In the genomic region with DNA sequence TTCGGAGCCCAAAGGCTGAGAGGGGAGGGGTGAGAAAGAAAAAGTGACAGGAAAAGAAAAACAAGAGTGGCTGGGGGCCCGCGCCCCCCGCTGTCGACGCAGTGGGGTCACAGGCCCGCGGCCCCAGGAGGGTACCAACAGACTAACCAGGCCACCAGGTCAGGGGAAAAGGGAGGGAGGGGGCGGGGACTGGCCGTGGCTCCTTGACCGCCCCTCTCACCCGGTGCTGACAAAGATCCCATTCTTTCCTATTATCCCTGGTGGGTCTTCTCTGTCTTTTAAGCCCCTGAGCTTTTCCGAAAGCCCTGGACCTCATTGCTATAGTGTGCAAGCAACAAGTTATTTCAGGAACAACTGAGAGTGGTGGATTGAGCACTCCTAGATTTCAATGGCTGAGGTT, we compare ENCODE assay signal across 9 mouse cellular contexts. TPM values are rescaled to one million over a fixed set of nuclear protein-coding genes. Genes with fewer than 3 reads are reported as not detected.
A peak's percentile ranks its signal among the peaks of the same experiment; 100 is the strongest.
DNase-seq lines count a peak whose midpoint lies in the region; ATAC-seq and TF ChIP-seq lines count a peak whose summit lies in the region.
"Had no signal": no experiment of that assay in that cellular context is flagged by ENCODE, and none has a peak within 500 bp of the region (broad histone marks: within the 10 kb centered on the region; RNA-seq: fewer than 3 reads in every experiment).

No protein-coding gene starts in this region.

- no peak for DNase-seq in heart, embryonic 10.5 days (ENCODE audit: low spot score)
- DNase-seq in heart, adult 11 months, result no peak
- DNase-seq in CH12.LX (ENCODE audit: extremely low read depth), result no peak
- no peak for DNase-seq in forebrain, embryonic 14.5 days (ENCODE audit: low spot score)
- DNase-seq in liver, embryonic 13.5 days, result no peak
- no peak for DNase-seq in urinary bladder, postnatal 14 days (ENCODE audit: low spot score)
- DNase-seq in thymus, postnatal 25 days, result no peak
- DNase-seq: lung, adult 18-20 months had no signal

- no peaks in the 10 kb centered on the region for H3K36me3 ChIP-seq in heart, embryonic 10.5 days
- H3K36me3 ChIP-seq in CH12.LX (replicated peaks in 1 of 2; ENCODE audit: control insufficient read depth in 1 of 2, insufficient read depth in 1 of 2, low read length in 1 of 2), result no peaks in the 10 kb centered on the region
- no peaks in the 10 kb centered on the region for H3K36me3 ChIP-seq in forebrain, embryonic 14.5 days (ENCODE audit: control insufficient read depth, insufficient read depth, low read length)
- no peaks in the 10 kb centered on the region for H3K36me3 ChIP-seq in liver, embryonic 13.5 days

- 0 out of 2 replicates have a peak, but pooled peaks cover 5% of the 10 kb centered on the region for H3K27me3 ChIP-seq in heart, embryonic 10.5 days (ENCODE audit: insufficient read depth, poor library complexity, severe bottlenecking)
- no peaks in the 10 kb centered on the region for H3K27me3 ChIP-seq in CH12.LX (replicated peaks)
- H3K27me3 ChIP-seq in forebrain, embryonic 14.5 days (replicated peaks; ENCODE audit: control insufficient read depth, insufficient read depth, low read length), result no peaks in the 10 kb centered on the region
- peaks cover 36% of the 10 kb centered on the region for H3K27me3 ChIP-seq in liver, embryonic 13.5 days

- peak overlapping the region; percentile 75; the same call in 1 of the 2 replicates for H3K4me2 ChIP-seq in CH12.LX (ENCODE audit: insufficient read depth, low read depth, poor library complexity, severe bottlenecking)
- peak overlapping the region; percentile 65 for H3K4me2 ChIP-seq in forebrain, embryonic 14.5 days (ENCODE audit: low read length)
- peak overlapping the region; percentile 47 for H3K4me2 ChIP-seq in liver, embryonic 13.5 days

- peak overlapping the region; percentile 79 for H3K27ac ChIP-seq in heart, embryonic 10.5 days
- no peak overlapping the region for H3K27ac ChIP-seq in CH12.LX (ENCODE audit: insufficient read depth, low read depth)
- H3K27ac ChIP-seq in forebrain, embryonic 14.5 days (ENCODE audit: low read depth, low read length), result no peak overlapping the region
- H3K27ac ChIP-seq in liver, embryonic 13.5 days, result no peak overlapping the region

- 15% methylated on average over 13 of the region's 13 CpGs for WGBS in heart, embryonic 10.5 days
- 29% methylated on average over 12 of the region's 13 CpGs for WGBS in forebrain, embryonic 14.5 days
- WGBS in liver, embryonic 13.5 days (ENCODE audit: insufficient replicate concordance), result 16% methylated on average over 13 of the region's 13 CpGs

- H3K79me2 ChIP-seq in CH12.LX (replicated peaks; ENCODE audit: control insufficient read depth, extremely low read depth, insufficient read depth, poor library complexity, severe bottlenecking), result no peaks in the 10 kb centered on the region

- H3K9ac ChIP-seq in CH12.LX (ENCODE audit: insufficient read depth, low read depth), result peak overlapping the region; percentile 62
- H3K9ac ChIP-seq in forebrain, embryonic 14.5 days (ENCODE audit: low read length), result 0 out of 2 replicates have a peak overlapping the region, but pooled peaks have one; percentile 29
- H3K9ac ChIP-seq in liver, embryonic 13.5 days, result no peak overlapping the region

- no peaks in the 10 kb centered on the region for H3K4me1 ChIP-seq in heart, embryonic 10.5 days
- H3K4me1 ChIP-seq in CH12.LX (ENCODE audit: control insufficient read depth in 1 of 2, insufficient read depth in 2 of 2), result peaks cover 0 to 8% of the 10 kb centered on the region in 2 experiments; a peak in 1 of 4 replicates
- H3K4me1 ChIP-seq in forebrain, embryonic 14.5 days (ENCODE audit: control insufficient read depth, insufficient read depth, low read length), result no peaks in the 10 kb centered on the region
- H3K4me1 ChIP-seq in liver, embryonic 13.5 days (replicated peaks), result no peaks in the 10 kb centered on the region

- no peak for TF ChIP-seq EP300 in CH12.LX (IDR thresholded peaks at IDR 0.05; ENCODE audit: low read length)

- no peak for TF ChIP-seq CTCF in CH12.LX (conservative IDR thresholded peaks at IDR 0.05 in 1 of 2, IDR thresholded peaks at IDR 0.05 in 1 of 2; ENCODE audit: low read depth in 2 of 2, low read length in 2 of 2)

- no peak for TF ChIP-seq RAD21 in CH12.LX (IDR thresholded peaks at IDR 0.05; ENCODE audit: low read depth, low read length)

- peak; percentile 49; the same call in 1 of the 2 replicates for ATAC-seq in forebrain, embryonic 14.5 days
- no peak for ATAC-seq in liver, embryonic 13.5 days (ENCODE audit: low read depth)
- no peak for ATAC-seq in erythroid progenitor cell, adult 5-6 weeks (replicated peaks; ENCODE audit: low FRiP score, poor library complexity, severe bottlenecking)

- H3K4me3 ChIP-seq in heart, embryonic 10.5 days, result peak overlapping the region; percentile 60
- H3K4me3 ChIP-seq in CH12.LX (replicated peaks in 1 of 3; ENCODE audit: low read depth in 2 of 3, low read length in 2 of 3, poor library complexity in 1 of 3), result peak overlapping the region in 2 of 3 experiments; percentile 28 to 67
- peak overlapping the region; percentile 35 for H3K4me3 ChIP-seq in forebrain, embryonic 14.5 days (ENCODE audit: low read depth, low read length)
- peak overlapping the region; percentile 32 for H3K4me3 ChIP-seq in liver, embryonic 13.5 days (replicated peaks)

- H3K9me3 ChIP-seq in heart, embryonic 10.5 days, result no peaks in the 10 kb centered on the region
- no peaks in the 10 kb centered on the region for H3K9me3 ChIP-seq in CH12.LX (replicated peaks; ENCODE audit: low read length)
- no peaks in the 10 kb centered on the region for H3K9me3 ChIP-seq in forebrain, embryonic 14.5 days (replicated peaks; ENCODE audit: control insufficient read depth, low read length)
- no peaks in the 10 kb centered on the region for H3K9me3 ChIP-seq in liver, embryonic 13.5 days (replicated peaks)

- in situ Hi-C loops in CH12.LX (cut with MboI; ENCODE audit: low pct_ligation_motif_present, low pct_unique_long_range_greater_than_20kb, low sequenced_read_pairs), result no loop called here

- dilution Hi-C loops in CH12.LX (cut with MboI; ENCODE audit: extremely low pct_ligation_motif_present, extremely low pct_unique_long_range_greater_than_20kb, low sequenced_read_pairs), result no loop called here

- TF ChIP-seq POLR2A in CH12.LX (IDR thresholded peaks at IDR 0.05; ENCODE audit: low read depth, low read length), result no peak

TF ChIP-seq in CH12.LX, 34 proteins besides CTCF, POLR2A, EP300 and RAD21:
- TF ChIP-seq ZKSCAN1 (IDR thresholded peaks at IDR 0.05; ENCODE audit: borderline replicate concordance, low read depth, low read length), result no peak
- no peak for TF ChIP-seq RCOR1 (conservative IDR thresholded peaks at IDR 0.05; ENCODE audit: low read depth, low read length)
- no peak for TF ChIP-seq ELF1 (IDR thresholded peaks at IDR 0.05; ENCODE audit: low read depth, low read length)

RNA-seq across cellular contexts. Expression of gene Fndc3c1, which starts 0.5 kb away (rescaled TPM):
- polyA plus RNA-seq in heart, embryonic 10.5 days (2016; fragmentation: Nextera tagmentation; extraction: Ambion mirVana), result 25.4 and 40.1 TPM in 2 replicates
- total RNA-seq in CH12.LX (2012; rRNA removed), result 3.3 TPM in 2 replicates
- 3.7 and 4.3 TPM in 2 replicates for total RNA-seq in CH12.LX (2014; rRNA removed)
- 3.6 and 4.1 TPM in 2 replicates for polyA plus RNA-seq in CH12.LX (2012; ENCODE audit: insufficient read length, low read depth)
- polyA plus RNA-seq in forebrain, embryonic 14.5 days (2014; fragmentation: Nextera tagmentation; extraction: Ambion mirVana), result 0.74 and 1.1 TPM in 2 replicates
- 0.37 and 0.68 TPM in 2 replicates for polyA plus RNA-seq in liver, embryonic 13.5 days (2015; fragmentation: Nextera tagmentation; extraction: Ambion mirVana)
- total RNA-seq in erythroid progenitor cell, adult 5-6 weeks (2015; ENCODE audit: low replicate concordance), result not detected in 2 replicates
- not detected in 2 replicates for total RNA-seq in erythroid progenitor cell, adult 5-6 weeks (2017; ENCODE audit: low replicate concordance)
